Mouse (Mus musculus): ENCODE data around the gene Cend1. TPM values are rescaled to one million over a fixed set of nuclear protein-coding genes. Genes with fewer than 3 reads are reported as not detected.
A peak's percentile ranks its signal among the peaks of the same experiment; 100 is the strongest.

The Cend1 gene
- polyA plus RNA-seq, 1 experiment from 2014 or later = 46.9 TPM

DNA sequence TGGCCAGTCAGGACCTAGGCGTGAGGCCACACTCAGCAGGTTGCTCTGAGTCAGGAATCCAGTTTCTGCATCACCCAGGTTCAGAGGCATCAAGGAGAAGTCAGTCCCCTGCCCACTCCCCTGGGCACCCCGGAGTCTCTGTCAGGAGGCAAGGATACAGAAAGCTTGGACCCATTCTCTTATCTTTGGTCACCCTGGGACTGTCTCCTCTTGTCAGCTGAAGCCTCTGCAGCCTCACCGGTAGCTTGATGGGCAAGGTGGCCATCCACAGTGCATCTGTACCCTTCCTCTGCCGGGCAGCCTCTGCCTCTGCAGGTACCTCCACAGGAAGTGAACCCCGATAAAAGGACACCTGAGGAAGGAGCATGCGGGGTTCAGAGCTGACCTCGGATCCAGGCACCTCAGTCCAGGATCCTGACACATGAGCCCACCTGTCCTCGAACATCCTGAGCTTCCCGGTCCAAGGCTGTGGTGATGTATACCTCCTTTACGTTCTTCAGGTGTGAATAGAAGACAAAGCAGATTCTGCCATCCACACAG lies 9.9 kb upstream of the Cend1 start:
- Histone ChIP-seq H3K27me3 (ENCODE audit: control insufficient read depth, insufficient read depth, low read length) (no peaks in the 10 kb centered on the region), H3K27ac (no peak overlapping the region), H3K36me3 (replicated peaks; ENCODE audit: control insufficient read depth, insufficient read depth) (no peaks in the 10 kb centered on the region; the same call in 1 of the 2 replicates), H3K4me1 (replicated peaks; ENCODE audit: control insufficient read depth, insufficient read depth, low read length) (peaks cover 28% of the 10 kb centered on the region), H3K4me3 (replicated peaks; ENCODE audit: low read length) (no peak overlapping the region), H3K4me2 (replicated peaks) (no peak overlapping the region), H3K9ac (no peak overlapping the region), H3K9me3 (ENCODE audit: control insufficient read depth, low read length) (no peaks in the 10 kb centered on the region)
- WGBS = 93% methylated on average over 10 of the region's 10 CpGs
- DNase-seq (ENCODE audit: low spot score) = no peak
- ATAC-seq (ENCODE audit: low FRiP score) = no peak

DNA sequence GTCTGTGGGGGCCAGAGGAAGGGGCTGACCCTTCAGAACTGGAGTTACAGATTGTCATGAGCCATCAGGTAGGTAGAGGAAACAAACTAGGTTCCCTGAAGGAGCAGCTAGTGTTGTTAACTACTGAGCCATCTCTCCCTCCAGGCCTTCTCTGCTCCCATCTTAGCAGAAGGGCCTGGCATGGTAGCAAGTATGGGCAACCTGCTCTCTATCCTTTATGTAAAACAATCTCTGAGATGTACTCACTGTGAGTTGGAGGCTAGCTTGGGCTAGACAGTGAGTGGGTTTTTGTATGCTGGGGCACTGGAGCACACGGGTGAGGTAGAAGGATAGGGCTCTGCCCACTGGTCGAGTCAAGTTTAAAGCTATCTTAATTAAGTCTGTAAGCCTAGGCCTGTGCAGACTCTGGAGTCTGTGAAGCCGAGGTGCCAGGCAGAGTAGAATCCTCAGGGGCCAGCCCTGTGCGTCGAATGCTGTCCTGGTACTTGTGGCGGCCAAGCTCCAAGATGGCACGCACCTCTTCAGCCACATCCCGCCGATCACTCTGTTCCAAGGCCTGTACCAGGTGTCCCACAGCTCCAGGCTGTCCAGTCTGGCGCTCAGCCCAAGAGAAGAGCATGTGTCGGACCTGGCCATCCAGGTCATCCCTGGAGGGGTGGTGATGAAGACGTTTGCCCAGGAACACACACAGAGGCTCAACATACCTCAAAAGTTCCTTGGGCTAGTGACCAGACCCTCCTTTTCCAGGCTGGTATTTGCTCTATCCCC lies 9.1 kb upstream of the Cend1 start:
- H3K4me3 ChIP-seq (replicated peaks; ENCODE audit: low read length) = no peak overlapping the region
- 93% methylated on average over 12 of the region's 12 CpGs for WGBS

GRCm38 (mm10) chr7:141437178-141438120 lies 8.2 kb upstream of the Cend1 start, which contains the start of gene Slc25a22:
Gene Slc25a22 (minus strand): TSS chr7:141437892.
- peak; percentile 81 for DNase-seq (ENCODE audit: low spot score)
- peaks cover 25% of the 10 kb centered on the region for H3K4me1 ChIP-seq (replicated peaks; ENCODE audit: control insufficient read depth, insufficient read depth, low read length)
- peak within 1 kb of the TSS; percentile 60 for H3K4me3 ChIP-seq (replicated peaks; ENCODE audit: low read length)
- peaks cover 15% of the 10 kb centered on the region for H3K36me3 ChIP-seq (replicated peaks; ENCODE audit: control insufficient read depth, insufficient read depth)
- H3K4me2 ChIP-seq (replicated peaks) = peak within 1 kb of the TSS; percentile 90
- 5% methylated on average over 52 of the region's 53 CpGs for WGBS
- peak within 1 kb of the TSS; percentile 71 for H3K27ac ChIP-seq
- H3K9ac ChIP-seq = peak within 1 kb of the TSS; percentile 76
- H3K27me3 ChIP-seq (ENCODE audit: control insufficient read depth, insufficient read depth, low read length) = no peaks in the 10 kb centered on the region
- peak; percentile 78 for ATAC-seq (ENCODE audit: low FRiP score)
- no peaks in the 10 kb centered on the region for H3K9me3 ChIP-seq (ENCODE audit: control insufficient read depth, low read length)

More for the DNA sequence above, 9.1 kb upstream of the Cend1 start:
- DNase-seq (ENCODE audit: low spot score) (no peak), ATAC-seq (ENCODE audit: low FRiP score) (no peak)
- 0 out of 2 replicates have a peak overlapping the region, but pooled peaks have one; percentile 76 for H3K9ac ChIP-seq
- H3K4me2 ChIP-seq (replicated peaks) = peak overlapping the region; percentile 90; the same call in 1 of the 2 replicates
- H3K9me3 ChIP-seq (ENCODE audit: control insufficient read depth, low read length) = no peaks in the 10 kb centered on the region
- H3K27me3 ChIP-seq (ENCODE audit: control insufficient read depth, insufficient read depth, low read length) = no peaks in the 10 kb centered on the region
- peak overlapping the region; percentile 71; the same call in 1 of the 2 replicates for H3K27ac ChIP-seq
- H3K36me3 ChIP-seq (replicated peaks; ENCODE audit: control insufficient read depth, insufficient read depth) = peaks cover 6% of the 10 kb centered on the region
- peaks cover 28% of the 10 kb centered on the region for H3K4me1 ChIP-seq (replicated peaks; ENCODE audit: control insufficient read depth, insufficient read depth, low read length)

DNA sequence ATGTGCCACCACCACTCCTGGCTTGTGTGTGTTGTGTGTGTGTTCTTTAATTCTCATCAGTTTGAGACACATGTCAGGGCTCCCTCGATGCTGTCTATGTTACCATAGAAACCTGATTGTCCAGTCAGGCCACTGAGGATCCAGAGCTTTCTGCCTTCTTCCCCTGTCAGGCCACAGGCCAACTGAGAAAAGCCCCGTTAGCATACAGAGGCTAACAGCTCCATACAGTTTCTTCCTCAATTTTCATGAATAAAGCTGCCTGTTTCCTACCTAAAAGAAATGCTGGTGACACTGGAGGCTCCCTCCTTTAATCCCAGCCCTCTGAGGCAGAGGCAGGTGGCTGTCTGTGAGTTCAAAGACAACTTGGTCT lies 7.2 kb upstream of the Cend1 start:
- H3K27me3 ChIP-seq (ENCODE audit: control insufficient read depth, insufficient read depth, low read length) = no peaks in the 10 kb centered on the region
- peak overlapping the region; percentile 90 for H3K4me2 ChIP-seq (replicated peaks)
- peaks cover 24% of the 10 kb centered on the region for H3K36me3 ChIP-seq (replicated peaks; ENCODE audit: control insufficient read depth, insufficient read depth)
- peak overlapping the region; percentile 60 for H3K4me3 ChIP-seq (replicated peaks; ENCODE audit: low read length)
- H3K9me3 ChIP-seq (ENCODE audit: control insufficient read depth, low read length) = no peaks in the 10 kb centered on the region
- DNase-seq (ENCODE audit: low spot score) (no peak), ATAC-seq (ENCODE audit: low FRiP score) (no peak)
- peak overlapping the region; percentile 76 for H3K9ac ChIP-seq
- H3K27ac ChIP-seq = no peak overlapping the region; the same call in 1 of the 2 replicates
- H3K4me1 ChIP-seq (replicated peaks; ENCODE audit: control insufficient read depth, insufficient read depth, low read length) = peaks cover 25% of the 10 kb centered on the region
- WGBS = 56% methylated on average over 2 of the region's 2 CpGs

- Histone ChIP-seq H3K27ac (no peak overlapping the region), H3K9me3 (ENCODE audit: control insufficient read depth, low read length) (no peaks in the 10 kb centered on the region), H3K9ac (peak overlapping the region; percentile 76; the same call in 1 of the 2 replicates), H3K4me2 (replicated peaks) (peak overlapping the region; percentile 90), H3K4me3 (replicated peaks; ENCODE audit: low read length) (peak overlapping the region; percentile 46), H3K27me3 (ENCODE audit: control insufficient read depth, insufficient read depth, low read length) (no peaks in the 10 kb centered on the region), H3K4me1 (replicated peaks; ENCODE audit: control insufficient read depth, insufficient read depth, low read length) (peaks cover 25% of the 10 kb centered on the region), H3K36me3 (replicated peaks; ENCODE audit: control insufficient read depth, insufficient read depth) (peaks cover 29% of the 10 kb centered on the region)
- ATAC-seq (ENCODE audit: low FRiP score) (no peak), DNase-seq (ENCODE audit: low spot score) (no peak)
- 69% methylated on average over 9 of the region's 9 CpGs for WGBS
These were observed 6.7 kb upstream of the Cend1 start for GRCm38 (mm10) chr7:141435856-141436522.

DNA sequence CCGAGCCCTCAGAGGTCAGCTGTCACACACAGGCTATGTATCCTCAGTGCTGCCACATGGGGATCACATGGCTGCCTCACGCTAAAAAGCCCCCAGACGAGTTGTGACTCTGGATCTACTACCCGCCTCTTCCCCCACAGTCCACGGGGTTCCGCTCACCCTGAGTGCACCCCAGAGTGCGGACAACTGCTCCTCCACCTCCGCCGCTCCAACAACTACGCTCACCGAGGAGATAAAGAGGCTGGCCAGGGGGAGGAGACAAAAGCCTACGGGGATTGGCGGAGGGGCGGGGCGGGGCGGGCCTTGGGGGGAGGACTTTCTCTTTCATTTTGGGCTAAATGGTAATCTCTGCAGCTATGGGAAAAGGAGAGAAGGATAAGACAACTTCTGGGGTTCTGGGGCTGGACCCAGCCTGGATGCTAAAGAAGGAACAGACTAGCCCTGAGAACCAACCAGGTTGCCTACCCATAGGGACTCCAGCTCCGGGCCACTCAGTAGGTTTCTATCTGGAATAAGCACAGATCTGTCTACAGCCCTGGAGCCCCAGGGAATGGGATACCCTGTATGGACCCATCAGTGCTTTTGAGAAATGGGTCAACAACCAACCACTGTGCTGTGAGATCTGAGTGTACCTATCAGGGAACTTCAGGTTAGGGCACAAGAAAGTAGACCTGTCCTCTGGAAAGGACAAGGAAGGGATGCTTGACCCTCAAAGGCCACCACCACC lies 6.0 kb upstream of the Cend1 start:
- H3K9ac ChIP-seq = peak overlapping the region; percentile 70
- peaks cover 25% of the 10 kb centered on the region for H3K4me1 ChIP-seq (replicated peaks; ENCODE audit: control insufficient read depth, insufficient read depth, low read length)
- ATAC-seq (ENCODE audit: low FRiP score) (no peak), DNase-seq (ENCODE audit: low spot score) (no peak)
- 4% methylated on average over 17 of the region's 17 CpGs for WGBS
- no peaks in the 10 kb centered on the region for H3K9me3 ChIP-seq (ENCODE audit: control insufficient read depth, low read length)
- peak overlapping the region; percentile 90 for H3K4me2 ChIP-seq (replicated peaks)
- H3K27ac ChIP-seq = peak overlapping the region; percentile 66
- no peaks in the 10 kb centered on the region for H3K27me3 ChIP-seq (ENCODE audit: control insufficient read depth, insufficient read depth, low read length)
- peak overlapping the region; percentile 46 for H3K4me3 ChIP-seq (replicated peaks; ENCODE audit: low read length)
- H3K36me3 ChIP-seq (replicated peaks; ENCODE audit: control insufficient read depth, insufficient read depth) = peaks cover 36% of the 10 kb centered on the region

- H3K4me1 ChIP-seq (replicated peaks; ENCODE audit: control insufficient read depth, insufficient read depth, low read length) = peaks cover 25% of the 10 kb centered on the region
- peak; percentile 25; the same call in 1 of the 2 replicates for ATAC-seq (ENCODE audit: low FRiP score)
- peaks cover 39% of the 10 kb centered on the region for H3K36me3 ChIP-seq (replicated peaks; ENCODE audit: control insufficient read depth, insufficient read depth)
- no peaks in the 10 kb centered on the region for H3K9me3 ChIP-seq (ENCODE audit: control insufficient read depth, low read length)
- peak overlapping the region; percentile 66 for H3K27ac ChIP-seq
- H3K27me3 ChIP-seq (ENCODE audit: control insufficient read depth, insufficient read depth, low read length) = no peaks in the 10 kb centered on the region
- 12% methylated on average over 8 of the region's 8 CpGs for WGBS
- H3K9ac ChIP-seq = peak overlapping the region; percentile 70
- peak overlapping the region; percentile 90 for H3K4me2 ChIP-seq (replicated peaks)
- peak; percentile 71 for DNase-seq (ENCODE audit: low spot score)
- peak overlapping the region; percentile 46 for H3K4me3 ChIP-seq (replicated peaks; ENCODE audit: low read length)
These were observed 5.2 kb upstream of the Cend1 start for GRCm38 (mm10) chr7:141434464-141434863.
